Comparison of ENCODE assay signal across 8 mouse cellular contexts in genomic region chr14:73509765-73510423, GRCm38 (mm10). TPM values are rescaled to one million over a fixed set of nuclear protein-coding genes. Genes with fewer than 3 reads are reported as not detected.
DNase-seq lines count a peak whose midpoint lies in the region; ATAC-seq and TF ChIP-seq lines count a peak whose summit lies in the region.

TSS of gene Med4 (plus strand) at chr14:73510025.

- no peak for TF ChIP-seq EP300 in heart, postnatal 0 days (IDR thresholded peaks at IDR 0.05; ENCODE audit: low read depth)

- ATAC-seq in forebrain, embryonic 12.5 days (ENCODE audit: low FRiP score): peak; percentile 94
- peak; percentile 96 for ATAC-seq in heart, postnatal 0 days (ENCODE audit: insufficient read depth, low read depth)
- peak; percentile 93 for ATAC-seq in liver, embryonic 16.5 days (ENCODE audit: low read depth)
- ATAC-seq in neural tube, embryonic 13.5 days (ENCODE audit: low read depth): peak; percentile 96

- H3K9ac ChIP-seq in forebrain, embryonic 12.5 days: peak within 1 kb of the TSS; percentile 81
- H3K9ac ChIP-seq in heart, postnatal 0 days (replicated peaks; ENCODE audit: low read depth, low read length): peak within 1 kb of the TSS; percentile 83
- H3K9ac ChIP-seq in liver, embryonic 16.5 days (ENCODE audit: low read depth, low read length): peak within 1 kb of the TSS; percentile 92
- H3K9ac ChIP-seq in neural tube, embryonic 13.5 days: peak within 1 kb of the TSS; percentile 92

- no peaks in the 10 kb centered on the region for H3K27me3 ChIP-seq in E14TG2a.4 (ENCODE audit: insufficient read depth, low read length)
- H3K27me3 ChIP-seq in forebrain, embryonic 12.5 days: no peaks in the 10 kb centered on the region
- no peaks in the 10 kb centered on the region for H3K27me3 ChIP-seq in heart, postnatal 0 days (ENCODE audit: control insufficient read depth, insufficient read depth, low read length)
- no peaks in the 10 kb centered on the region for H3K27me3 ChIP-seq in liver, embryonic 16.5 days (ENCODE audit: control insufficient read depth, insufficient read depth, low read depth, low read length)
- no peaks in the 10 kb centered on the region for H3K27me3 ChIP-seq in neural tube, embryonic 13.5 days
- no peaks in the 10 kb centered on the region for H3K27me3 ChIP-seq in testis, adult 2 months (ENCODE audit: control insufficient read depth, insufficient read depth, low read length)

- DNase-seq in c-Kit-positive CD71-positive TER-119-positive erythroid progenitor cells, embryonic 14.5 days (ENCODE audit: low spot score): peak; percentile 93
- DNase-seq in heart, postnatal 0 days (ENCODE audit: low spot score): peak; percentile 96
- DNase-seq in kidney, postnatal 4 days: peak; percentile 96 to 97

- H3K4me1 ChIP-seq in E14TG2a.4 (replicated peaks; ENCODE audit: low read depth, low read length): peaks cover 28% of the 10 kb centered on the region
- H3K4me1 ChIP-seq in forebrain, embryonic 12.5 days: peaks cover 17% of the 10 kb centered on the region
- H3K4me1 ChIP-seq in heart, postnatal 0 days (ENCODE audit: control insufficient read depth, insufficient read depth): peaks cover 8% of the 10 kb centered on the region; the same call in 1 of the 2 replicates
- H3K4me1 ChIP-seq in liver, embryonic 16.5 days (ENCODE audit: control insufficient read depth, low read depth, low read length): peaks cover 13% of the 10 kb centered on the region
- H3K4me1 ChIP-seq in neural tube, embryonic 13.5 days (replicated peaks): peaks cover 21% of the 10 kb centered on the region
- H3K4me1 ChIP-seq in testis, adult 2 months (ENCODE audit: control insufficient read depth, insufficient read depth, low read length): peaks cover 15% of the 10 kb centered on the region

- WGBS in forebrain, embryonic 12.5 days: under 1% methylated on average over 41 of the region's 41 CpGs
- WGBS in heart, postnatal 0 days: 1% methylated on average over 41 of the region's 41 CpGs
- under 1% methylated on average over 41 of the region's 41 CpGs for WGBS in liver, embryonic 16.5 days (ENCODE audit: insufficient replicate concordance)
- WGBS in neural tube, embryonic 13.5 days: under 1% methylated on average over 41 of the region's 41 CpGs

- TF ChIP-seq POLR2A in testis, adult 2 months (IDR thresholded peaks at IDR 0.05; ENCODE audit: control insufficient read depth, low read depth, low read length): peak; percentile 97

- H3K27ac ChIP-seq in forebrain, embryonic 12.5 days: 0 out of 2 replicates have a peak within 1 kb of the TSS, but pooled peaks have one; percentile 43
- H3K27ac ChIP-seq in heart, postnatal 0 days (ENCODE audit: low read depth): peak within 1 kb of the TSS; percentile 52; the same call in 1 of the 2 replicates
- H3K27ac ChIP-seq in liver, embryonic 16.5 days (ENCODE audit: low read length): peak within 1 kb of the TSS; percentile 8; the same call in 1 of the 2 replicates
- no peak within 1 kb of the TSS for H3K27ac ChIP-seq in neural tube, embryonic 13.5 days (replicated peaks)
- H3K27ac ChIP-seq in testis, adult 2 months (ENCODE audit: control insufficient read depth, insufficient read depth, low read depth, low read length): peak within 1 kb of the TSS; percentile 79

- TF ChIP-seq CTCF in E14TG2a.4 (conservative IDR thresholded peaks at IDR 0.05; ENCODE audit: low read length): peak; percentile 97
- TF ChIP-seq CTCF in heart, postnatal 0 days (IDR thresholded peaks at IDR 0.05; ENCODE audit: low read depth): peak; percentile 100
- TF ChIP-seq CTCF in testis, adult 2 months (IDR thresholded peaks at IDR 0.05; ENCODE audit: control insufficient read depth, insufficient read depth, insufficient replicate concordance, low read depth, low read length): peak; percentile 100

- peak within 1 kb of the TSS; percentile 78 for H3K4me2 ChIP-seq in forebrain, embryonic 12.5 days
- peak within 1 kb of the TSS; percentile 74 for H3K4me2 ChIP-seq in heart, postnatal 0 days (ENCODE audit: low read depth, low read length)
- peak within 1 kb of the TSS; percentile 92 for H3K4me2 ChIP-seq in liver, embryonic 16.5 days (ENCODE audit: low read depth, low read length)
- peak within 1 kb of the TSS; percentile 96 for H3K4me2 ChIP-seq in neural tube, embryonic 13.5 days

- H3K36me3 ChIP-seq in E14TG2a.4 (ENCODE audit: insufficient read depth, low read length): peaks cover 32% of the 10 kb centered on the region
- H3K36me3 ChIP-seq in forebrain, embryonic 12.5 days (replicated peaks): peaks cover 14% of the 10 kb centered on the region
- peaks cover 8% of the 10 kb centered on the region for H3K36me3 ChIP-seq in heart, postnatal 0 days (replicated peaks; ENCODE audit: control insufficient read depth, insufficient read depth, low read length)
- no peaks in the 10 kb centered on the region; the same call in 1 of the 2 replicates for H3K36me3 ChIP-seq in liver, embryonic 16.5 days (ENCODE audit: control insufficient read depth, insufficient read depth)
- H3K36me3 ChIP-seq in neural tube, embryonic 13.5 days: peaks cover 17% of the 10 kb centered on the region
- no peaks in the 10 kb centered on the region; the same call in 1 of the 2 replicates for H3K36me3 ChIP-seq in testis, adult 2 months (ENCODE audit: control insufficient read depth, insufficient read depth, low read length)

- no peaks in the 10 kb centered on the region for H3K9me3 ChIP-seq in E14TG2a.4 (ENCODE audit: low read length)
- no peaks in the 10 kb centered on the region for H3K9me3 ChIP-seq in forebrain, embryonic 12.5 days
- no peaks in the 10 kb centered on the region for H3K9me3 ChIP-seq in heart, postnatal 0 days (replicated peaks; ENCODE audit: control insufficient read depth, low read length)
- no peaks in the 10 kb centered on the region for H3K9me3 ChIP-seq in liver, embryonic 16.5 days (replicated peaks; ENCODE audit: control insufficient read depth, low read length)
- H3K9me3 ChIP-seq in neural tube, embryonic 13.5 days: no peaks in the 10 kb centered on the region

- H3K4me3 ChIP-seq in E14TG2a.4 (replicated peaks; ENCODE audit: low read length): peak within 1 kb of the TSS; percentile 99
- H3K4me3 ChIP-seq in forebrain, embryonic 12.5 days (replicated peaks): peak within 1 kb of the TSS; percentile 79
- H3K4me3 ChIP-seq in heart, postnatal 0 days (ENCODE audit: low read depth, low read length): peak within 1 kb of the TSS; percentile 90
- H3K4me3 ChIP-seq in liver, embryonic 16.5 days (ENCODE audit: low read depth, low read length): peak within 1 kb of the TSS; percentile 92
- peak within 1 kb of the TSS; percentile 95 for H3K4me3 ChIP-seq in neural tube, embryonic 13.5 days
- peak within 1 kb of the TSS; percentile 96 for H3K4me3 ChIP-seq in testis, adult 2 months (ENCODE audit: control insufficient read depth, low read depth, low read length)

RNA-seq across cellular contexts. Expression of gene Med4, which starts in this region (rescaled TPM):
- polyA plus RNA-seq in forebrain, embryonic 12.5 days (2016; fragmentation: Nextera tagmentation; extraction: Ambion mirVana): 98.8 and 100 TPM in 2 replicates
- total RNA-seq in heart, postnatal 0 days (2014; rRNA removed; ENCODE audit: low replicate concordance): 17.4 and 17.5 TPM in 2 replicates
- polyA plus RNA-seq in heart, postnatal 0 days (2015; fragmentation: Nextera tagmentation; extraction: Ambion mirVana): 36.1 and 40.2 TPM in 2 replicates
- polyA plus RNA-seq in liver, embryonic 16.5 days (2015; fragmentation: Nextera tagmentation; extraction: Ambion mirVana): 24.4 and 26.5 TPM in 2 replicates
- polyA plus RNA-seq in neural tube, embryonic 13.5 days (2015; fragmentation: Nextera tagmentation; extraction: Ambion mirVana): 81.9 and 84.3 TPM in 2 replicates
- polyA plus RNA-seq in testis, adult 2 months (2012; rRNA removed): 19.5 and 24.5 TPM in 2 replicates
